Mouse (Mus musculus): ENCODE measurements around the gene Dcp1a. TPM values are rescaled to one million over a fixed set of nuclear protein-coding genes. Genes with fewer than 3 reads are reported as not detected.
"Not testable (repeated sequence)": the region's sequence is repeated elsewhere in the genome, so short reads cannot be mapped to it uniquely, and the experiment has no call there.

Dcp1a gene
- total RNA-seq, 2 experiments from 2014 or later = 18.0 to 20.8 TPM

GRCm38 (mm10) chr14:30512896-30513295 is 33.6 kb downstream of the Dcp1a start:
- intact Hi-C loops (cut with DNase I) = no loop called here
- DNase-seq (ENCODE audit: low spot score in 2 of 2) = no peak

- no peak for DNase-seq (ENCODE audit: low spot score in 2 of 2)
- intact Hi-C loops (cut with DNase I) = loop anchor here (5.0 kb wide), 1 partner anchor 379 kb away; no protein-coding TSS in a partner anchor
Observed at GRCm38 (mm10) chr14:30515931-30516723, 36.8 kb downstream of the Dcp1a start.

GRCm38 (mm10) chr14:30519323-30519722 is 40.0 kb downstream of the Dcp1a start:
- DNase-seq (ENCODE audit: low spot score in 2 of 2) = no peak
- intact Hi-C loops (cut with DNase I) = loop anchor here (5.0 kb wide), 1 partner anchor 382 kb away; no protein-coding TSS in a partner anchor

- peak in 1 of 2 experiments; percentile 40 for DNase-seq (ENCODE audit: low spot score in 2 of 2)
Observed at GRCm38 (mm10) chr14:30523356-30523755, 44.0 kb downstream of the Dcp1a start.

GRCm38 (mm10) chr14:30528392-30528791 is 49.1 kb downstream of the Dcp1a start:
- intact Hi-C loops (cut with DNase I) = no loop called here

More at GRCm38 (mm10) chr14:30523356-30523755, 44.0 kb downstream of the Dcp1a start:
- intact Hi-C loops (cut with DNase I) = no loop called here

GRCm38 (mm10) chr14:30528961-30529360 is 49.6 kb downstream of the Dcp1a start:
- DNase-seq (ENCODE audit: low spot score in 2 of 2) = no peak
- intact Hi-C loops (cut with DNase I) = no loop called here

More at GRCm38 (mm10) chr14:30528392-30528791, 49.1 kb downstream of the Dcp1a start:
- no peak for DNase-seq (ENCODE audit: low spot score in 2 of 2)

- intact Hi-C loops (cut with DNase I) = no loop called here
Observed at GRCm38 (mm10) chr14:30529454-30529853, 50.1 kb downstream of the Dcp1a start.

GRCm38 (mm10) chr14:30530726-30531269 is 51.5 kb downstream of the Dcp1a start:
- intact Hi-C loops (cut with DNase I) = no loop called here
- no peak for DNase-seq (ENCODE audit: low spot score in 2 of 2)

More at GRCm38 (mm10) chr14:30529454-30529853, 50.1 kb downstream of the Dcp1a start:
- DNase-seq (ENCODE audit: low spot score in 2 of 2) = no peak

GRCm38 (mm10) chr14:30531431-30531830 is 52.1 kb downstream of the Dcp1a start:
- intact Hi-C loops (cut with DNase I) = no loop called here
- DNase-seq (ENCODE audit: low spot score in 2 of 2) = no peak

GRCm38 (mm10) chr14:30531896-30532295 is 52.6 kb downstream of the Dcp1a start:
- intact Hi-C loops (cut with DNase I) = no loop called here
- no peak for DNase-seq (ENCODE audit: low spot score in 2 of 2)

- DNase-seq (ENCODE audit: low spot score in 2 of 2) = no peak
- intact Hi-C loops (cut with DNase I) = no loop called here
Observed at GRCm38 (mm10) chr14:30533780-30534450, 54.6 kb downstream of the Dcp1a start.

- DNase-seq (ENCODE audit: low spot score in 2 of 2) = peak; percentile 40 to 54
- intact Hi-C loops (cut with DNase I) = no loop called here
Observed at GRCm38 (mm10) chr14:30541541-30541940, 62.2 kb downstream of the Dcp1a start.

- intact Hi-C loops (cut with DNase I); DNase-seq (ENCODE audit: low spot score in 2 of 2): not testable (repeated sequence)
Observed at GRCm38 (mm10) chr14:30543331-30543730, 64.0 kb downstream of the Dcp1a start.

GRCm38 (mm10) chr14:30548131-30548720 is 68.9 kb downstream of the Dcp1a start, which contains the start of gene Tkt:
Tkt (plus strand) TSS chr14:30548359.
- intact Hi-C loops (cut with DNase I) = no loop called here
- DNase-seq (ENCODE audit: low spot score in 2 of 2) = peak; percentile 61 to 67

- DNase-seq (ENCODE audit: low spot score in 2 of 2) = peak; percentile 87 to 89
- intact Hi-C loops (cut with DNase I) = loop anchor here (1.0 kb wide), 1 partner anchor 70 kb away; the partner anchor contains the start of gene Dcp1a
Observed at GRCm38 (mm10) chr14:30548965-30549776, 69.8 kb downstream of the Dcp1a start.

- intact Hi-C loops (cut with DNase I) = loop anchor here (1.0 kb wide), 1 partner anchor 70 kb away; the partner anchor contains the start of gene Dcp1a
- peak in 1 of 2 experiments; percentile 21 for DNase-seq (ENCODE audit: low spot score in 2 of 2)
Observed at GRCm38 (mm10) chr14:30549777-30550149, 70.4 kb downstream of the Dcp1a start.

- intact Hi-C loops (cut with DNase I) = no loop called here
Observed at GRCm38 (mm10) chr14:30550232-30551070, 71.1 kb downstream of the Dcp1a start.

GRCm38 (mm10) chr14:30551509-30551908 is 72.2 kb downstream of the Dcp1a start:
- intact Hi-C loops (cut with DNase I) = no loop called here
- DNase-seq (ENCODE audit: low spot score in 2 of 2) = no peak

More at GRCm38 (mm10) chr14:30550232-30551070, 71.1 kb downstream of the Dcp1a start:
- DNase-seq (ENCODE audit: low spot score in 2 of 2) = no peak
